Mouse (Mus musculus): ENCODE data around the gene Cyld.

Cyld gene

DNA sequence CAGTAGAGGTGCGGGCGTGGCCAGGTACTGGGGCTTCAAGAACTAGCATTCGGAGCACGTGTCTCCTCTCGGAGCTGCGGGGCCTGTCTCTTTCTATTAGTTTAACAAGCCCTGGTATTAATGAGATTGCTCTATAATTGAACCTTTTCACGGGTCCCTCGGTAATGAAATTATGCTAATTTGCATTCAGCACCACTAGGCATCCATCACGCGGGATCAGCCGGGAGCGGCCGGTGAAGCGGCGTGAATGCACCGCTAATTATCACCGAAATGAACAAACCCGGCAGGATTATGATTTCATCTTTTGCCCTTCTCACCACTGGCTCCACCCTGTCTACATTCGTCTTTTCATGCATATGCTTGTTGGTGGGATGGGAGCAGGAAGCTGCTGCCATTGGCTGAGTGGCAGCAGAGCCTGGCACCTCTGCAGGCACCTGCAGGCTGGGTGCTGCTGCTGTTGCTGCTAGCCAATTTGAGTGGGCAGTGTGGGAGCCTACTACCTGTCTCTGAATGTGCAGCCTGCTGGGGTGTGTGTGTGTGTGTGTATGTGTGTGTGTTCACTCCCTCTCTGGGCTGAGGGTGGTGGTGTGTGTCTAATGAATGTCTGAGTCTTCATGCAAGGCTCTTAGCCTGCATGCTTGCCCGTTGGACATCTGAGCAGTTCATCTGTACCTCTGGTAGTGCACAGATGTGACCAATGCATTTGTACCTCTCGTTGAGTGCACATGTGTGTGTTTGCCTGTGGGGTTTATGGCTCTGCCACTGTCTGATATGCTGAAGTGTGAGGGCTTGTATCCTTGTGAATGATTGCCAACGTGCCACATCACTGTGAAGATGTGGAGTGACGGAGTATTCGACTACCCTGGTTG is 97.2 kb downstream of the Cyld start:
- DNase-seq: no peak

DNA sequence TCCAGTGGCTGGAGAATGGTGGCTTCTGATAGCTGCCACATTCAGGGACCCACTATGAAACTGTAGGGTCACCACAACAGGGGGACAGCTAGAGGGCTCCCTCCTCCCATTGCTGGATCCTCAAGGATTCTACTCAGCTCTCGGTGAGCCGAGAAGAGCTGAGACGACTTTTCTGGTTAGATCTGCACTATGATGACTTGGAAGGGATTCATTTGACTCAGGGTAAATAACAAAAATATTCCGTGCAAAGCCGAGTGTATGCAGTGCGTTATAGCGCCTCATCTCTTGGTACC is 97.7 kb downstream of the Cyld start:
- DNase-seq: no peak

DNA sequence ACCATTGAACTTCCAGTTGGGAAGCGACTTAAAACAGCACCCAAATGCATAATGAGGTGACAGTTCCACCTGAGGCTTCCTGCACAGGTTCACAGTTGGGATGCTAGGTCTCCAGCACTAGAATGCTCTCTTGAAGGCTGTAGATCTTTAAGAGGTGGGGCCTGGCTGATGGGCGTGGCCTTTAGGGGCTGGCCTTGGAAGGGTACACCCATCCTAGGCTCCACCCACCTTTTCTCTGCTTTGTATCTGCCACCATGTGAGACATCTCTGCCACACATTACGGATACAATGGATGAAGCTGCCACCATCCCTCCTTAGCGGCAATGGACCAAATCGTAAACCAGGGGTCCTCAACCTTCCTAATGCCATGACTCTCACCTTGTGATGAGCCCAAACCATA is 99.1 kb downstream of the Cyld start:
- no peak for DNase-seq

DNA sequence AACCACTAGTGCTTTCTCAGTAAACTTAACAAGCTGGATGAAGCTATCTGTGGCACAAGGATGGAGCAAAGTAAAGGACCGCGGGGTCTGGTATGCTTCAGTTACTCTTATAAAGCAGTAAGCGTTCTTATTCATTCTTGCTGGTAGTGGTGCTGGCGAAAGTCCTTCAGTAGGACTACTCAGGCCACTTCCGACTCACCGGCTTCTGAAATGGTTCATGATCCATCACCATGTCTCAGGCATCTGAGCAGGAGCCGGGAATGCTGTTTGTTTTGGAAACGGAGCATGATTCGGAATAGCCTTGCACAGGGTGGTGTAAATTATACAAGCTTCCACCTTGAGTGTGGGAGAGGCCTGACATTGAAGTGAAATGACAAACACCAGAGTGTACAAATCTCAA is 99.8 kb downstream of the Cyld start:
- DNase-seq: no peak
